Comparison of ENCODE assay signal across 7 mouse cellular contexts in genomic region chr2:145674496-145675141, GRCm38 (mm10). TPM values are rescaled to one million over a fixed set of nuclear protein-coding genes. Genes with fewer than 3 reads are reported as not detected.
DNase-seq lines count a peak whose midpoint lies in the region; ATAC-seq lines count a peak whose summit lies in the region.

No protein-coding gene starts in this region.

- peak; percentile 58 for ATAC-seq in neural tube, embryonic 11.5 days (ENCODE audit: insufficient read depth, low FRiP score, low TSS enrichment)
- peak; percentile 35 for ATAC-seq in embryonic facial prominence, embryonic 15.5 days (ENCODE audit: insufficient number of reproducible peaks, low FRiP score, low TSS enrichment, low read depth)
- peak; percentile 29 for ATAC-seq in limb, embryonic 13.5 days (ENCODE audit: low FRiP score, low read depth)
- ATAC-seq in stomach, embryonic 14.5 days (ENCODE audit: insufficient number of reproducible peaks, insufficient read depth, low FRiP score, low read depth), result peak; percentile 14

- H3K4me3 ChIP-seq in neural tube, embryonic 11.5 days (ENCODE audit: low read depth, low read length), result peak overlapping the region; percentile 57
- peak overlapping the region; percentile 66 for H3K4me3 ChIP-seq in embryonic facial prominence, embryonic 15.5 days (replicated peaks)
- H3K4me3 ChIP-seq in limb, embryonic 13.5 days, result peak overlapping the region; percentile 74
- peak overlapping the region; percentile 61 for H3K4me3 ChIP-seq in stomach, embryonic 14.5 days (ENCODE audit: low read depth, low read length)

- H3K4me1 ChIP-seq in neural tube, embryonic 11.5 days (ENCODE audit: control insufficient read depth, insufficient read depth, low read length), result no peaks in the 10 kb centered on the region
- peaks cover 22% of the 10 kb centered on the region for H3K4me1 ChIP-seq in embryonic facial prominence, embryonic 15.5 days
- peaks cover 43% of the 10 kb centered on the region for H3K4me1 ChIP-seq in limb, embryonic 13.5 days
- 0 out of 2 replicates have a peak, but pooled peaks cover 15% of the 10 kb centered on the region for H3K4me1 ChIP-seq in stomach, embryonic 14.5 days (ENCODE audit: control insufficient read depth, insufficient read depth, low read length)

- no peaks in the 10 kb centered on the region for H3K27me3 ChIP-seq in neural tube, embryonic 11.5 days (ENCODE audit: control insufficient read depth, insufficient read depth, low read length)
- H3K27me3 ChIP-seq in embryonic facial prominence, embryonic 15.5 days, result no peaks in the 10 kb centered on the region
- no peaks in the 10 kb centered on the region for H3K27me3 ChIP-seq in limb, embryonic 13.5 days
- H3K27me3 ChIP-seq in stomach, embryonic 14.5 days (ENCODE audit: control insufficient read depth, insufficient read depth, low read length), result no peaks in the 10 kb centered on the region

- WGBS in neural tube, embryonic 11.5 days, result 5% methylated on average over 21 of the region's 23 CpGs
- WGBS in embryonic facial prominence, embryonic 15.5 days, result 2% methylated on average over 23 of the region's 23 CpGs
- WGBS in limb, embryonic 13.5 days, result 4% methylated on average over 21 of the region's 23 CpGs
- 2% methylated on average over 23 of the region's 23 CpGs for WGBS in stomach, embryonic 14.5 days

- peak overlapping the region; percentile 92 for H3K4me2 ChIP-seq in neural tube, embryonic 11.5 days (ENCODE audit: low read depth)
- peak overlapping the region; percentile 92 for H3K4me2 ChIP-seq in embryonic facial prominence, embryonic 15.5 days (replicated peaks)
- H3K4me2 ChIP-seq in limb, embryonic 13.5 days (replicated peaks), result peak overlapping the region; percentile 91
- peak overlapping the region; percentile 88 for H3K4me2 ChIP-seq in stomach, embryonic 14.5 days (replicated peaks; ENCODE audit: low read depth, low read length)

- no peak overlapping the region for H3K27ac ChIP-seq in neural tube, embryonic 11.5 days (ENCODE audit: low read depth, low read length)
- H3K27ac ChIP-seq in embryonic facial prominence, embryonic 15.5 days (replicated peaks), result peak overlapping the region; percentile 83
- peak overlapping the region; percentile 81 for H3K27ac ChIP-seq in limb, embryonic 13.5 days
- peak overlapping the region; percentile 82 for H3K27ac ChIP-seq in stomach, embryonic 14.5 days (ENCODE audit: low read length)

- H3K9me3 ChIP-seq in neural tube, embryonic 11.5 days (ENCODE audit: control insufficient read depth, low read length), result no peaks in the 10 kb centered on the region
- no peaks in the 10 kb centered on the region for H3K9me3 ChIP-seq in embryonic facial prominence, embryonic 15.5 days (replicated peaks)
- H3K9me3 ChIP-seq in limb, embryonic 13.5 days, result peaks cover 3% of the 10 kb centered on the region; the same call in 1 of the 2 replicates
- H3K9me3 ChIP-seq in stomach, embryonic 14.5 days (ENCODE audit: control insufficient read depth, low read depth, low read length), result no peaks in the 10 kb centered on the region

- intact Hi-C loops in left cerebral cortex, postnatal 25 days (cut with DNase I), result no loop called here

- DNase-seq in neural tube, embryonic 11.5 days (ENCODE audit: low spot score), result peak; percentile 30
- DNase-seq in neural tube, embryonic 10.5 days (ENCODE audit: extremely low spot score, low spot score), result no peak
- no peak for DNase-seq in B cell, adult 2 months
- DNase-seq in left cerebral cortex, postnatal 25 days (ENCODE audit: low spot score in 2 of 2), result no peak

- peak overlapping the region; percentile 63 for H3K9ac ChIP-seq in neural tube, embryonic 11.5 days (ENCODE audit: low read length)
- H3K9ac ChIP-seq in embryonic facial prominence, embryonic 15.5 days, result peak overlapping the region; percentile 71
- peak overlapping the region; percentile 78 for H3K9ac ChIP-seq in limb, embryonic 13.5 days
- peak overlapping the region; percentile 69 for H3K9ac ChIP-seq in stomach, embryonic 14.5 days (replicated peaks; ENCODE audit: low read depth, low read length)

- no peaks in the 10 kb centered on the region for H3K36me3 ChIP-seq in neural tube, embryonic 11.5 days (ENCODE audit: control insufficient read depth, insufficient read depth, low read length)
- no peaks in the 10 kb centered on the region for H3K36me3 ChIP-seq in embryonic facial prominence, embryonic 15.5 days
- H3K36me3 ChIP-seq in limb, embryonic 13.5 days, result 0 out of 2 replicates have a peak, but pooled peaks cover 5% of the 10 kb centered on the region
- no peaks in the 10 kb centered on the region for H3K36me3 ChIP-seq in stomach, embryonic 14.5 days (ENCODE audit: control insufficient read depth, insufficient read depth, low read length)

RNA-seq across cellular contexts. Expression of gene Rin2, which starts 0.4 kb away (rescaled TPM):
- 18.1 and 22.0 TPM in 2 replicates for polyA plus RNA-seq in neural tube, embryonic 11.5 days (2014; fragmentation: Nextera tagmentation; extraction: Ambion mirVana)
- polyA plus RNA-seq in embryonic facial prominence, embryonic 15.5 days (2015; fragmentation: Nextera tagmentation; extraction: Ambion mirVana), result 36.6 and 36.7 TPM in 2 replicates
- polyA plus RNA-seq in limb, embryonic 13.5 days (2015; fragmentation: Nextera tagmentation; extraction: Ambion mirVana), result 53.1 and 53.5 TPM in 2 replicates
- polyA plus RNA-seq in stomach, embryonic 14.5 days (2014; fragmentation: Nextera tagmentation; extraction: Ambion mirVana), result 38.0 and 42.2 TPM in 2 replicates
- total RNA-seq in left cerebral cortex, postnatal 25 days (2021), result 10 to 100 TPM; 18.4 to 22.6 TPM
